ENCODE assay signal across 9 mouse cellular contexts in the genomic region with DNA sequence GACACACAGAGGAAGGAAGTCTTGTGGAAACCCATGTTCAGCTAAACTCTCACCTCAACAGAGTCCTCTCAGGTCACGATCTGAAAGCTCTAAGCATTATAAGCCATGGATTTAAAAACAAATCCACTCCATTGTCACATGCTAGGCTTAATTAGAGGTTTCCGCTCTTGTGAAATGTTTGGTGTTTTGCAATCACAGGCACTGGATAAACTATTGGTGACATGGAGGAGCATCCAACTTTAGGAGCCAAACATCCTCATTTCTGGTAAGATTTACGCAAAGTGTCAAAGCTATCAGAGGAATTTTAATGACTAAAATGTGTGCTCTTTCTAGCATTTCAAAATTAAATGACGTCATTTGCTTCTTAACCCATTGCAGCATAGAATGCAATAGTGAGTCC.
DNase-seq lines count a peak whose midpoint lies in the region; ATAC-seq lines count a peak whose summit lies in the region.
"Had no signal": no experiment of that assay in that cellular context is flagged by ENCODE, and none has a peak within 500 bp of the region (broad histone marks: within the 10 kb centered on the region; RNA-seq: fewer than 3 reads in every experiment).

No protein-coding gene starts in this region.

- H3K4me3 ChIP-seq in heart, embryonic 11.5 days (ENCODE audit: low read depth, low read length): no peak overlapping the region
- no peak overlapping the region for H3K4me3 ChIP-seq in heart, embryonic 15.5 days

- DNase-seq in heart, adult 18-20 months: peak; percentile 77 to 79
- peak; percentile 71 for DNase-seq in adipocyte (ENCODE audit: low spot score)
- peak; percentile 65 for DNase-seq in lung, postnatal 10 days
- no peak for DNase-seq in right cerebral cortex, adult 2 months (ENCODE audit: low spot score in 2 of 2)
- no peak for DNase-seq in urinary bladder, adult 2 months (ENCODE audit: low spot score)
- no peak for DNase-seq in thymus, adult 18-20 months

- H3K4me2 ChIP-seq in heart, embryonic 11.5 days: no peak overlapping the region
- H3K4me2 ChIP-seq in heart, embryonic 15.5 days: no peak overlapping the region

- no peak overlapping the region for H3K9ac ChIP-seq in heart, embryonic 11.5 days (ENCODE audit: low read depth, low read length)
- H3K9ac ChIP-seq in heart, embryonic 15.5 days: no peak overlapping the region
- H3K9ac ChIP-seq: liver, embryonic 14.5 days had no signal

- H3K9me3 ChIP-seq in heart, embryonic 11.5 days (replicated peaks; ENCODE audit: control insufficient read depth, low read length): no peaks in the 10 kb centered on the region
- no peaks in the 10 kb centered on the region for H3K9me3 ChIP-seq in heart, embryonic 15.5 days (replicated peaks)

- 84% methylated on average over 4 of the region's 4 CpGs for WGBS in heart, embryonic 11.5 days (ENCODE audit: insufficient replicate concordance)
- 77% methylated on average over 4 of the region's 4 CpGs for WGBS in heart, embryonic 15.5 days

- no peaks in the 10 kb centered on the region for H3K36me3 ChIP-seq in heart, embryonic 11.5 days (ENCODE audit: control insufficient read depth, insufficient read depth, low read length)
- H3K36me3 ChIP-seq in heart, embryonic 15.5 days: no peaks in the 10 kb centered on the region; the same call in 1 of the 2 replicates

- peaks cover 12% of the 10 kb centered on the region for H3K4me1 ChIP-seq in heart, embryonic 11.5 days (ENCODE audit: control insufficient read depth, insufficient read depth, low read length)
- H3K4me1 ChIP-seq in heart, embryonic 15.5 days (replicated peaks): peaks cover 14% of the 10 kb centered on the region

- H3K27ac ChIP-seq in heart, embryonic 11.5 days (ENCODE audit: low read depth, low read length): no peak overlapping the region
- H3K27ac ChIP-seq in heart, embryonic 15.5 days: peak overlapping the region; percentile 29
- H3K27ac ChIP-seq: liver, embryonic 14.5 days had no signal

- H3K27me3 ChIP-seq in heart, embryonic 11.5 days (ENCODE audit: control insufficient read depth, insufficient read depth, low read length): no peaks in the 10 kb centered on the region
- H3K27me3 ChIP-seq in heart, embryonic 15.5 days: no peaks in the 10 kb centered on the region

- ATAC-seq in heart, embryonic 11.5 days (replicated peaks; ENCODE audit: insufficient number of reproducible peaks, low FRiP score, low TSS enrichment): no peak
- no peak for ATAC-seq in heart, embryonic 15.5 days (replicated peaks; ENCODE audit: insufficient number of reproducible peaks, insufficient read depth, low FRiP score, low read depth)

Comparison
In these comparisons a context has a peak if more than half of its experiments do, and no peak if none do; other contexts are left out.
1. DNase-seq: peak in heart, adult 18-20 months (2 of 2), adipocyte (single experiment) and lung, postnatal 10 days (single experiment); none in right cerebral cortex, adult 2 months (0 of 2), urinary bladder, adult 2 months (single experiment) and thymus, adult 18-20 months (0 of 2).